Mouse (Mus musculus): Measurements from ENCODE around the gene Alkbh7.

Gene Alkbh7

GRCm38 (mm10) chr17:56997029-56997667 is at the start of gene Alkbh7:
Alkbh7 (plus strand) TSS chr17:56997339.
- peak; percentile 96 to 97 for DNase-seq (ENCODE audit: low spot score in 2 of 2)

GRCm38 (mm10) chr17:56950915-56951314 is 46.2 kb upstream of the Alkbh7 start:
- no peak for DNase-seq (ENCODE audit: low spot score in 2 of 2)

GRCm38 (mm10) chr17:56952639-56953038 is 44.5 kb upstream of the Alkbh7 start:
- DNase-seq (ENCODE audit: low spot score in 2 of 2) = no peak

- DNase-seq (ENCODE audit: low spot score in 2 of 2) = no peak
Measured at GRCm38 (mm10) chr17:56954871-56955270, 42.3 kb upstream of the Alkbh7 start.

- no peak for DNase-seq (ENCODE audit: low spot score in 2 of 2)
Measured at GRCm38 (mm10) chr17:56957763-56958429, 39.2 kb upstream of the Alkbh7 start.

GRCm38 (mm10) chr17:56958667-56959066 is 38.5 kb upstream of the Alkbh7 start:
- DNase-seq (ENCODE audit: low spot score in 2 of 2) = no peak

- DNase-seq (ENCODE audit: low spot score in 2 of 2) = no peak
Measured at GRCm38 (mm10) chr17:56961880-56962279, 35.3 kb upstream of the Alkbh7 start.

GRCm38 (mm10) chr17:56962642-56963405 is 34.3 kb upstream of the Alkbh7 start:
- no peak for DNase-seq (ENCODE audit: low spot score in 2 of 2)

- no peak for DNase-seq (ENCODE audit: low spot score in 2 of 2)
Measured at GRCm38 (mm10) chr17:56963646-56964045, 33.5 kb upstream of the Alkbh7 start.

- DNase-seq (ENCODE audit: low spot score in 2 of 2) = no peak
Measured at GRCm38 (mm10) chr17:56969321-56969720, 27.8 kb upstream of the Alkbh7 start.

- DNase-seq (ENCODE audit: low spot score in 2 of 2) = no peak
Measured at GRCm38 (mm10) chr17:56970081-56970480, 27.1 kb upstream of the Alkbh7 start.

- DNase-seq (ENCODE audit: low spot score in 2 of 2) = no peak
Measured at GRCm38 (mm10) chr17:56973956-56974707, 23.0 kb upstream of the Alkbh7 start.

- DNase-seq (ENCODE audit: low spot score in 2 of 2) = no peak
Measured at GRCm38 (mm10) chr17:56974708-56975240, 22.4 kb upstream of the Alkbh7 start.

GRCm38 (mm10) chr17:56975391-56975790 is 21.7 kb upstream of the Alkbh7 start:
- DNase-seq (ENCODE audit: low spot score in 2 of 2) = no peak

GRCm38 (mm10) chr17:56976531-56977390 is 20.4 kb upstream of the Alkbh7 start:
- peak in 1 of 2 experiments; percentile 17 for DNase-seq (ENCODE audit: low spot score in 2 of 2)

GRCm38 (mm10) chr17:56979524-56979923 is 17.6 kb upstream of the Alkbh7 start:
- no peak for DNase-seq (ENCODE audit: low spot score in 2 of 2)

- no peak for DNase-seq (ENCODE audit: low spot score in 2 of 2)
Measured at GRCm38 (mm10) chr17:56981049-56981448, 16.1 kb upstream of the Alkbh7 start.

GRCm38 (mm10) chr17:56982013-56982412 is 15.1 kb upstream of the Alkbh7 start, which contains the start of gene Acer1:
Acer1 (minus strand) TSS chr17:56982126.
- DNase-seq (ENCODE audit: low spot score in 2 of 2) = peak in 1 of 2 experiments; percentile 6

- DNase-seq (ENCODE audit: low spot score in 2 of 2) = peak in 1 of 2 experiments; percentile 25
Measured at GRCm38 (mm10) chr17:56984886-56985285, 12.3 kb upstream of the Alkbh7 start.

GRCm38 (mm10) chr17:56985656-56986055 is 11.5 kb upstream of the Alkbh7 start:
- peak in 1 of 2 experiments; percentile 7 for DNase-seq (ENCODE audit: low spot score in 2 of 2)

Measured in right cerebral cortex, postnatal 10 days (tissue).